Mouse (Mus musculus) R1 (cell line): ENCODE measurements around the gene Tcta.

Experiments
- DNase-seq: peaks from one replicate; pipeline ENCODE4 v3.0.0-alpha.2; 2018; ENCODE audit warnings: low read depth, low spot score

The Tcta gene

GRCm38 (mm10) chr9:108317572-108317971, 11.6 kb upstream of the Tcta start:
- peak; percentile 47 for DNase-seq

GRCm38 (mm10) chr9:108308141-108308540, 2.2 kb upstream of the Tcta start:
- no peak for DNase-seq

- no peak for DNase-seq
Measured at GRCm38 (mm10) chr9:108307021-108307807, 1.3 kb upstream of the Tcta start.

- peak; percentile 75 for DNase-seq
Measured at GRCm38 (mm10) chr9:108306571-108306980, 616 bp upstream of the Tcta start.

- no peak for DNase-seq
Measured at GRCm38 (mm10) chr9:108305170-108305569, 790 bp downstream of the Tcta start.

- no peak for DNase-seq
Measured at GRCm38 (mm10) chr9:108304716-108305115, 1.2 kb downstream of the Tcta start.

- DNase-seq: peak; percentile 76
Measured at GRCm38 (mm10) chr9:108301853-108302252, 4.1 kb downstream of the Tcta start.

- peak; percentile 97 for DNase-seq
Measured at GRCm38 (mm10) chr9:108296453-108297355, 9.3 kb downstream of the Tcta start, which contains the start of gene Amt. TSS of gene Amt (plus strand) at chr9:108296853.

GRCm38 (mm10) chr9:108290773-108291172, 15.2 kb downstream of the Tcta start:
- DNase-seq: no peak

- peak; percentile 99 for DNase-seq
Measured at GRCm38 (mm10) chr9:108290016-108290750, 15.8 kb downstream of the Tcta start, which contains the start of gene Nicn1. TSS of gene Nicn1 (plus strand) at chr9:108290429.

- DNase-seq: no peak
Measured at GRCm38 (mm10) chr9:108289347-108289746, 16.6 kb downstream of the Tcta start.

- peak; percentile 84 for DNase-seq
Measured at GRCm38 (mm10) chr9:108287526-108288238, 18.3 kb downstream of the Tcta start.

- peak; percentile 86 for DNase-seq
Measured at GRCm38 (mm10) chr9:108284410-108284809, 21.6 kb downstream of the Tcta start.

GRCm38 (mm10) chr9:108280071-108280828, 25.7 kb downstream of the Tcta start:
- DNase-seq: no peak

GRCm38 (mm10) chr9:108278697-108279450, 27.1 kb downstream of the Tcta start:
- peak; percentile 85 for DNase-seq

GRCm38 (mm10) chr9:108275331-108275659, 30.7 kb downstream of the Tcta start:
- DNase-seq: no peak

GRCm38 (mm10) chr9:108274476-108275330, 31.3 kb downstream of the Tcta start:
- DNase-seq: no peak

- DNase-seq: no peak
Measured at GRCm38 (mm10) chr9:108273485-108273884, 32.5 kb downstream of the Tcta start.

GRCm38 (mm10) chr9:108272691-108273090, 33.3 kb downstream of the Tcta start:
- DNase-seq: no peak
